Comparison of ENCODE assay signal across 10 mouse cellular contexts in the genomic region with DNA sequence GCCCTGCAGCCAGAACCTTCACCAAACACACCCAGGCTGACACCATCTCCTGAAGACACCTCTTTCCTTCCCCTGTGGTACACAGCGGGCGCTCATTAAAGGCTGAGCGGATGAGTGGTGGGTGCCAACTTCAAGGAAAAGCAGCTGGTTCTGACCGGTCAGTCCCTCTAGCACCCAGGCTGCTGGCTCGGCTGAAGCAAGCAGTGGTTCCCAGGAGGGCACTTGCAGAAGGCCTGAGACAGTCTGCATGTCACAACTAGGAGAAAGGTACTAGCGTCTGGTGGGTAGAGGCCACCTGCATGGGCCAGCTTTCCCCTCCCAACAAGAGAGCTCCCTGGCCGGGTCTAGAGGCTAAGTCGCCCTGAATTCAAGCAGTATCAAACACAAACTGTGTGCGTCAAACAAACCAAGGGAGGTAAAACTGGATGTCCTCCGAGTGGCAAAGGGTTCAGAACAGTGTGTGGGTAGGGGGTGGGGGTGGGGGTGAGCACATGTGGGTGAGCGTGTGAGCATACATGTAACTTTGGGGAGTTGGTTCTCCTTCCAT. TPM values are rescaled to one million over a fixed set of nuclear protein-coding genes. Genes with fewer than 3 reads are reported as not detected.
DNase-seq lines count a peak whose midpoint lies in the region; ATAC-seq and TF ChIP-seq lines count a peak whose summit lies in the region.
"Had no signal": no experiment of that assay in that cellular context is flagged by ENCODE, and none has a peak within 500 bp of the region (broad histone marks: within the 10 kb centered on the region; RNA-seq: fewer than 3 reads in every experiment).

No protein-coding gene starts in this region.

- H3K36me3 ChIP-seq in kidney, adult 2 months (ENCODE audit: control insufficient read depth, insufficient read depth, low read length), result no peaks in the 10 kb centered on the region
- no peaks in the 10 kb centered on the region for H3K36me3 ChIP-seq in hindbrain, embryonic 12.5 days
- no peaks in the 10 kb centered on the region for H3K36me3 ChIP-seq in neural tube, embryonic 15.5 days

- no peaks in the 10 kb centered on the region for H3K27me3 ChIP-seq in kidney, adult 2 months (replicated peaks; ENCODE audit: control insufficient read depth, insufficient read depth, low read length)
- no peaks in the 10 kb centered on the region for H3K27me3 ChIP-seq in hindbrain, embryonic 12.5 days
- no peaks in the 10 kb centered on the region for H3K27me3 ChIP-seq in neural tube, embryonic 15.5 days (replicated peaks)
- H3K27me3 ChIP-seq in cerebellum, adult 2 months (ENCODE audit: control insufficient read depth, insufficient read depth, low read length), result no peaks in the 10 kb centered on the region

- 58% methylated on average over 11 of the region's 11 CpGs for WGBS in kidney, adult 2 months
- 76% methylated on average over 11 of the region's 11 CpGs for WGBS in hindbrain, embryonic 12.5 days
- 71% methylated on average over 11 of the region's 11 CpGs for WGBS in neural tube, embryonic 15.5 days
- WGBS in cerebellum, adult 2 months, result 77% methylated on average over 11 of the region's 11 CpGs

- H3K4me1 ChIP-seq in kidney, adult 2 months (ENCODE audit: control insufficient read depth, insufficient read depth, low read length), result peaks cover 3% of the 10 kb centered on the region; the same call in 1 of the 2 replicates
- H3K4me1 ChIP-seq in hindbrain, embryonic 12.5 days, result peaks cover 70% of the 10 kb centered on the region
- peaks cover 69% of the 10 kb centered on the region for H3K4me1 ChIP-seq in neural tube, embryonic 15.5 days
- H3K4me1 ChIP-seq in cerebellum, adult 2 months (ENCODE audit: control insufficient read depth, insufficient read depth, low read length), result no peaks in the 10 kb centered on the region

- H3K4me3 ChIP-seq in kidney, adult 2 months (ENCODE audit: insufficient read depth, low read depth, low read length), result no peak overlapping the region
- H3K4me3 ChIP-seq in hindbrain, embryonic 12.5 days, result no peak overlapping the region
- no peak overlapping the region for H3K4me3 ChIP-seq in neural tube, embryonic 15.5 days (replicated peaks)
- no peak overlapping the region for H3K4me3 ChIP-seq in cerebellum, adult 2 months (replicated peaks; ENCODE audit: insufficient read depth, low read depth, low read length)

- no peak for ATAC-seq in hindbrain, embryonic 12.5 days (ENCODE audit: low FRiP score)
- no peak for ATAC-seq in neural tube, embryonic 15.5 days (ENCODE audit: low FRiP score)
- ATAC-seq: inflammation-experienced regulatory T-cells, adult 6 months had no signal

- H3K9me3 ChIP-seq in hindbrain, embryonic 12.5 days (replicated peaks), result no peaks in the 10 kb centered on the region
- no peaks in the 10 kb centered on the region for H3K9me3 ChIP-seq in neural tube, embryonic 15.5 days (replicated peaks)

- no peak overlapping the region for H3K9ac ChIP-seq in hindbrain, embryonic 12.5 days
- H3K9ac ChIP-seq in neural tube, embryonic 15.5 days (replicated peaks), result no peak overlapping the region

- 0 out of 2 replicates have a peak overlapping the region, but pooled peaks have one; percentile 12 for H3K4me2 ChIP-seq in hindbrain, embryonic 12.5 days (replicated peaks)
- peak overlapping the region; percentile 77 for H3K4me2 ChIP-seq in neural tube, embryonic 15.5 days

- H3K27ac ChIP-seq in kidney, adult 2 months (ENCODE audit: insufficient read depth, low read depth, low read length), result no peak overlapping the region
- H3K27ac ChIP-seq in hindbrain, embryonic 12.5 days, result no peak overlapping the region
- H3K27ac ChIP-seq in neural tube, embryonic 15.5 days (replicated peaks), result no peak overlapping the region
- no peak overlapping the region for H3K27ac ChIP-seq in cerebellum, adult 2 months (ENCODE audit: insufficient read depth, low read length)

- peak; percentile 39 for DNase-seq in adrenal gland, adult 2 months
- no peak for DNase-seq in adrenal gland, adult 8-10 months
- peak; percentile 26 for DNase-seq in kidney, adult 9 months
- no peak for DNase-seq in kidney, adult 2 months
- DNase-seq in cerebellum, adult 2 months, result no peak
- no peak for DNase-seq in cerebellum, adult 11 months

- no peak for TF ChIP-seq POLR2A in kidney, adult 2 months (IDR thresholded peaks at IDR 0.05; ENCODE audit: low read depth, low read length)
- TF ChIP-seq POLR2A in cerebellum, adult 2 months (IDR thresholded peaks at IDR 0.05; ENCODE audit: borderline replicate concordance, insufficient read depth, low read length), result no peak

- no peak for TF ChIP-seq CTCF in kidney, adult 2 months (conservative IDR thresholded peaks at IDR 0.05; ENCODE audit: insufficient read depth, insufficient read length, low read depth, low read length)
- no peak for TF ChIP-seq CTCF in cerebellum, adult 2 months (IDR thresholded peaks at IDR 0.05; ENCODE audit: borderline replicate concordance, insufficient read depth, low read depth, low read length)

RNA-seq across cellular contexts. Expression of gene Pmepa1, which starts 3.9 kb away (rescaled TPM):
- total RNA-seq in adrenal gland, adult 2 months (2021), result 10 to 100 TPM; 67.5 to 90.3 TPM
- polyA plus RNA-seq in adrenal gland, adult 2 months (2012; rRNA removed), result 90.3 and 91.4 TPM in 2 replicates
- total RNA-seq in adrenal gland, adult 8-10 months (2022), result 10 to 100 TPM; 29.4 to 57.0 (median 38.3) TPM
- polyA plus RNA-seq in kidney, adult 2 months (2012; rRNA removed), result 35.6 and 44.7 TPM in 2 replicates
- polyA plus RNA-seq in hindbrain, embryonic 12.5 days (2016; fragmentation: Nextera tagmentation; extraction: Ambion mirVana), result 5.6 and 6.3 TPM in 2 replicates
- 4.5 and 4.6 TPM in 2 replicates for polyA plus RNA-seq in neural tube, embryonic 15.5 days (2015; fragmentation: Nextera tagmentation; extraction: Ambion mirVana)
- polyA plus RNA-seq in cerebellum, adult 2 months (2012; rRNA removed), result 22.0 and 24.1 TPM in 2 replicates

RNA-seq across cellular contexts. Expression of gene Zbp1, which starts 53.7 kb away (rescaled TPM):
- total RNA-seq in adrenal gland, adult 2 months (2021), result 1 to 10 TPM; 2.7 to 9.0 TPM
- polyA plus RNA-seq in adrenal gland, adult 2 months (2012; rRNA removed), result 3.3 and 3.8 TPM in 2 replicates
- total RNA-seq in adrenal gland, adult 8-10 months (2022), result 1 to 10 TPM; 1.1 to 5.3 (median 2.5) TPM
- polyA plus RNA-seq in kidney, adult 2 months (2012; rRNA removed), result 3.3 and 7.8 TPM in 2 replicates
- 0.28 TPM in 1 of 2 replicates, not detected in the other for polyA plus RNA-seq in hindbrain, embryonic 12.5 days (2016; fragmentation: Nextera tagmentation; extraction: Ambion mirVana)
- polyA plus RNA-seq in neural tube, embryonic 15.5 days (2015; fragmentation: Nextera tagmentation; extraction: Ambion mirVana), result 0.08 and 3.6 TPM in 2 replicates
- polyA plus RNA-seq in cerebellum, adult 2 months (2012; rRNA removed), result 0.25 and 0.74 TPM in 2 replicates
- total RNA-seq: layer of hippocampus, postnatal 25 days had no signal

Comparison
In these comparisons a context has a peak if more than half of its experiments do, and no peak if none do; other contexts are left out.
1. DNase-seq: peak in adrenal gland, adult 2 months (single experiment) and kidney, adult 9 months (single experiment); none in adrenal gland, adult 8-10 months (single experiment), kidney, adult 2 months (single experiment), cerebellum, adult 2 months (0 of 2) and cerebellum, adult 11 months (single experiment).